Mouse (Mus musculus) olfactory bulb, adult 2 months (tissue): ENCODE measurements around the gene Junb.

ENCODE experiments used
- CTCF ChIP-seq: fragments of 200-500 bp; IDR thresholded peaks from 2 replicates; pipeline ENCODE4 v1.5.1; 2012; ENCODE audit warnings: low read depth, mild to moderate bottlenecking, low read length, moderate library complexity; ENCODE audit not compliant: insufficient read depth
- POLR2A ChIP-seq: fragments of 200-500 bp; IDR thresholded peaks from 2 replicates; pipeline ENCODE4 v1.6.1; 2012; ENCODE audit warnings: mild to moderate bottlenecking, low read depth, low read length, moderate library complexity; ENCODE audit not compliant: insufficient read depth

GRCm38 (mm10) chr8:84990349-84990748 is 11.8 kb upstream of the Junb start, which contains the start of gene Hook2:
- no peak; the same call in 1 of the 2 replicates for TF ChIP-seq CTCF
- peak; percentile 71; the same call in 1 of the 2 replicates for TF ChIP-seq POLR2A
